Mouse (Mus musculus) limb, embryonic 10.5 days (tissue): ENCODE measurements around the gene Cst13. TPM values are rescaled to one million over a fixed set of nuclear protein-coding genes. Genes with fewer than 3 reads are reported as not detected.
"Not testable (repeated sequence)": the region's sequence is repeated elsewhere in the genome, so short reads cannot be mapped to it uniquely, and the experiment has no call there.

Experiments used
- DNase-seq: peaks from one replicate; pipeline ENCODE4 v3.0.0-alpha.2; 2017; ENCODE audit warnings: low spot score
- H3K27ac ChIP-seq: fragments of 300-500 bp; sonication (generic); 2 replicates; pipeline ENCODE4 v1.5.1; 2016; ENCODE audit warnings: mild to moderate bottlenecking
- H3K27me3 ChIP-seq: fragments of 300-500 bp; sonication (generic); 2 replicates; pipeline ENCODE4 v1.6.1; 2016; ENCODE audit warnings: low read depth, mild to moderate bottlenecking; ENCODE audit not compliant: poor library complexity, severe bottlenecking
- H3K36me3 ChIP-seq: fragments of 300-500 bp; sonication (generic); 2 replicates; pipeline ENCODE4 v1.6.1; 2016; ENCODE audit warnings: mild to moderate bottlenecking, moderate library complexity
- H3K4me1 ChIP-seq: fragments of 300-500 bp; sonication (generic); 2 replicates; pipeline ENCODE4 v1.6.1; 2016
- H3K4me3 ChIP-seq: fragments of 300-500 bp; sonication (generic); 2 replicates; pipeline ENCODE4 v1.5.1; 2016; ENCODE audit warnings: mild to moderate bottlenecking, moderate library complexity
- H3K9me3 ChIP-seq: fragments of 300-500 bp; sonication (generic); replicated peaks from 2 replicates; pipeline ENCODE4 v1.6.1; 2016; ENCODE audit warnings: mild to moderate bottlenecking
- WGBS: fragments of 180-500 bp; shearing (Covaris S2); methylation state at CpG from one replicate; pipeline ENCODE4 v1.1.7; 2016; 5-methylcytosine and 5-hydroxymethylcytosine counted together
- polyA plus RNA-seq: library from polyadenylated mRNA; unstranded; fragments of >200 nt; fragmentation: Nextera tagmentation; extraction: Ambion mirVana; gene quantifications from 2 replicates; pipeline ENCODE4 v1.2.1, GENCODE M21; 2016

Cst13 gene
- polyA plus RNA-seq = not detected in 2 replicates

GRCm38 (mm10) chr2:148819909-148820308 is at the start of gene Cst13:
Gene Cst13, plus strand, starts transcription at chr2:148820081.
- H3K36me3 ChIP-seq = no peaks in the 10 kb centered on the region
- DNase-seq = no peak
- H3K27ac ChIP-seq = no peak within 1 kb of the TSS
- H3K4me1 ChIP-seq = no peaks in the 10 kb centered on the region
- no peak within 1 kb of the TSS for H3K4me3 ChIP-seq
- H3K27me3 ChIP-seq = no peaks in the 10 kb centered on the region
- H3K9me3 ChIP-seq = no peaks in the 10 kb centered on the region

- H3K27ac ChIP-seq, H3K4me3 ChIP-seq, H3K36me3 ChIP-seq, H3K9me3 ChIP-seq, H3K4me1 ChIP-seq, DNase-seq, H3K27me3 ChIP-seq: not testable (repeated sequence)
- WGBS = 92% methylated on average over 4 of the region's 4 CpGs
Measured at GRCm38 (mm10) chr2:148771397-148771796, 48.5 kb upstream of the Cst13 start, which contains the start of gene Cst11. Gene Cst11, minus strand, starts transcription at chr2:148771497.

- Histone ChIP-seq H3K27me3 (no peaks in the 10 kb centered on the region), H3K9me3 (no peaks in the 10 kb centered on the region), H3K4me1 (no peaks in the 10 kb centered on the region), H3K4me3 (no peak within 1 kb of the TSS), H3K27ac (no peak within 1 kb of the TSS), H3K36me3 (no peaks in the 10 kb centered on the region)
- 33% methylated on average over 1 of the region's 1 CpGs for WGBS
- no peak for DNase-seq
Measured at GRCm38 (mm10) chr2:148781709-148782108, 38.2 kb upstream of the Cst13 start, which contains the start of gene 8030411F24Rik. Gene 8030411F24Rik, plus strand, starts transcription at chr2:148782009.

- no peaks in the 10 kb centered on the region for H3K27me3 ChIP-seq
- no peak within 1 kb of the TSS for H3K27ac ChIP-seq
- 96% methylated on average over 6 of the region's 6 CpGs for WGBS
- H3K4me1 ChIP-seq = no peaks in the 10 kb centered on the region
- H3K9me3 ChIP-seq = no peaks in the 10 kb centered on the region
- no peaks in the 10 kb centered on the region for H3K36me3 ChIP-seq
- H3K4me3 ChIP-seq = no peak within 1 kb of the TSS
- DNase-seq = no peak
Measured at GRCm38 (mm10) chr2:148789142-148789541, 30.7 kb upstream of the Cst13 start, which contains the start of gene Cst12. Gene Cst12, plus strand, starts transcription at chr2:148789361.

GRCm38 (mm10) chr2:148798485-148798884 is 21.4 kb upstream of the Cst13 start, which contains the start of gene Cst8:
Gene Cst8, plus strand, starts transcription at chr2:148798785.
- H3K27me3 ChIP-seq = no peaks in the 10 kb centered on the region
- no peak for DNase-seq
- 85% methylated on average over 1 of the region's 1 CpGs for WGBS
- no peak within 1 kb of the TSS for H3K27ac ChIP-seq
- H3K9me3 ChIP-seq = no peaks in the 10 kb centered on the region
- H3K4me1 ChIP-seq = no peaks in the 10 kb centered on the region
- no peak within 1 kb of the TSS for H3K4me3 ChIP-seq
- no peaks in the 10 kb centered on the region for H3K36me3 ChIP-seq

GRCm38 (mm10) chr2:148801491-148801921 is 18.4 kb upstream of the Cst13 start:
- DNase-seq = no peak
- Histone ChIP-seq H3K27me3 (no peaks in the 10 kb centered on the region), H3K4me3 (no peak overlapping the region), H3K36me3 (no peaks in the 10 kb centered on the region), H3K9me3 (no peaks in the 10 kb centered on the region), H3K27ac (no peak overlapping the region), H3K4me1 (no peaks in the 10 kb centered on the region)
- 69% methylated on average over 3 of the region's 3 CpGs for WGBS

- no peaks in the 10 kb centered on the region for H3K36me3 ChIP-seq
- no peak overlapping the region for H3K4me3 ChIP-seq
- no peaks in the 10 kb centered on the region for H3K27me3 ChIP-seq
- DNase-seq = no peak
- H3K4me1 ChIP-seq = no peaks in the 10 kb centered on the region
- 74% methylated on average over 6 of the region's 6 CpGs for WGBS
- H3K27ac ChIP-seq = no peak overlapping the region
- no peaks in the 10 kb centered on the region for H3K9me3 ChIP-seq
Measured at GRCm38 (mm10) chr2:148806696-148807095, 13.2 kb upstream of the Cst13 start.

- H3K27me3 ChIP-seq = no peaks in the 10 kb centered on the region
- WGBS = 39% methylated on average over 1 of the region's 1 CpGs
- no peak for DNase-seq
- no peaks in the 10 kb centered on the region for H3K4me1 ChIP-seq
- H3K4me3 ChIP-seq = no peak overlapping the region
- no peaks in the 10 kb centered on the region for H3K36me3 ChIP-seq
- no peaks in the 10 kb centered on the region for H3K9me3 ChIP-seq
- no peak overlapping the region for H3K27ac ChIP-seq
Measured at GRCm38 (mm10) chr2:148825986-148826385, 6.1 kb downstream of the Cst13 start.

- H3K36me3 ChIP-seq = no peaks in the 10 kb centered on the region
- 82% methylated on average over 4 of the region's 4 CpGs for WGBS
- H3K27me3 ChIP-seq = no peaks in the 10 kb centered on the region
- DNase-seq = no peak
- 0 out of 2 replicates have a peak, but pooled peaks cover 5% of the 10 kb centered on the region for H3K4me1 ChIP-seq
- H3K4me3 ChIP-seq = no peak within 1 kb of the TSS
- no peak within 1 kb of the TSS for H3K27ac ChIP-seq
- H3K9me3 ChIP-seq = no peaks in the 10 kb centered on the region
Measured at GRCm38 (mm10) chr2:148834912-148835311, 15.0 kb downstream of the Cst13 start, which contains the start of gene Cst9. Gene Cst9, plus strand, starts transcription at chr2:148835147.

GRCm38 (mm10) chr2:148838075-148838777 is 18.3 kb downstream of the Cst13 start:
- 0 out of 2 replicates have a peak, but pooled peaks cover 5% of the 10 kb centered on the region for H3K4me1 ChIP-seq
- 91% methylated on average over 5 of the region's 5 CpGs for WGBS
- DNase-seq = no peak

GRCm38 (mm10) chr2:148839224-148839623 is 19.3 kb downstream of the Cst13 start:
- no peak overlapping the region for H3K4me3 ChIP-seq
- H3K4me1 ChIP-seq = 0 out of 2 replicates have a peak, but pooled peaks cover 5% of the 10 kb centered on the region
- 95% methylated on average over 2 of the region's 2 CpGs for WGBS
- no peaks in the 10 kb centered on the region for H3K27me3 ChIP-seq
- H3K36me3 ChIP-seq = no peaks in the 10 kb centered on the region
- no peak for DNase-seq
- H3K27ac ChIP-seq = no peak overlapping the region
- no peaks in the 10 kb centered on the region for H3K9me3 ChIP-seq

More at GRCm38 (mm10) chr2:148838075-148838777, 18.3 kb downstream of the Cst13 start:
- H3K9me3 ChIP-seq = no peaks in the 10 kb centered on the region
- H3K27me3 ChIP-seq = no peaks in the 10 kb centered on the region
- H3K4me3 ChIP-seq = no peak overlapping the region
- H3K36me3 ChIP-seq = no peaks in the 10 kb centered on the region
- no peak overlapping the region for H3K27ac ChIP-seq

- DNase-seq = peak; percentile 60
- Histone ChIP-seq H3K27ac (no peak overlapping the region), H3K4me3 (no peak overlapping the region), H3K36me3 (no peaks in the 10 kb centered on the region), H3K4me1 (no peaks in the 10 kb centered on the region), H3K27me3 (no peaks in the 10 kb centered on the region), H3K9me3 (no peaks in the 10 kb centered on the region)
- 49% methylated on average over 8 of the region's 8 CpGs for WGBS
Measured at GRCm38 (mm10) chr2:148851116-148851906, 31.4 kb downstream of the Cst13 start.
